Mouse (Mus musculus) spleen, postnatal 4 days (tissue): Measurements from ENCODE around the gene Rpgrip1l.

Source experiments
- DNase-seq, 2 experiments: peaks; one replicate each; pipeline ENCODE4 v3.0.0; 2022; ENCODE audit warnings: low spot score in 2 of 2

Gene Rpgrip1l

GRCm38 (mm10) chr8:91273493-91273892 lies 39.6 kb downstream of the Rpgrip1l start:
- no peak for DNase-seq

DNA sequence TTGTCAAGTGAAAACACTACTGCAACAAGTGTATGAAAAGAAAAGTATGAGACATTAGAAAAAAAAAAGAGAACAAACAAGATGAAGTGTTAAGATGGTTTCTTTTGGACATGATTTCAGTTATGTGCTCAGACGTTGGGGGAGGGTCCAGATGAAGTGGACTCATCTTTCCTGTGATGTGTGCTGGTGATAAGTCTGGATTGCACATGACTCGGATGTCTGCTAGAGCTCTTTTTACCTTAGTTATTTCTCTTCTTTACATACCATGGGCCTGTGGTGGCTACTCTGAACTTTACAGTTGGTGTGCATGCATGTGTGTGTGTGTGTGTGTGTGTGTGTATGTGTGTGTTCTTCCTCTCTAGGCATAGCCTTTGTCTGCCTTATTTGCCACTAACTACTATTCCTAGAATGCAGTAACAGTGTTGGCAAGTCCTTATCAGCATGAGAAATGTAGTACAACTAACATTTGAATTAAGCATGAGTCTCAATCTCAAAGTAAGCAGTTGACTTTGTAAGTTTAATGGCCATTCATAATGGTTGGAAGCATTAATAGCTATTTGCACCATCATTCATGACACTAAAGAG lies 43.6 kb downstream of the Rpgrip1l start:
- no peak for DNase-seq

- DNase-seq: no peak
Measured at GRCm38 (mm10) chr8:91264564-91264963, 48.5 kb downstream of the Rpgrip1l start.

- no peak for DNase-seq
Measured at GRCm38 (mm10) chr8:91263939-91264338, 49.1 kb downstream of the Rpgrip1l start.

DNA sequence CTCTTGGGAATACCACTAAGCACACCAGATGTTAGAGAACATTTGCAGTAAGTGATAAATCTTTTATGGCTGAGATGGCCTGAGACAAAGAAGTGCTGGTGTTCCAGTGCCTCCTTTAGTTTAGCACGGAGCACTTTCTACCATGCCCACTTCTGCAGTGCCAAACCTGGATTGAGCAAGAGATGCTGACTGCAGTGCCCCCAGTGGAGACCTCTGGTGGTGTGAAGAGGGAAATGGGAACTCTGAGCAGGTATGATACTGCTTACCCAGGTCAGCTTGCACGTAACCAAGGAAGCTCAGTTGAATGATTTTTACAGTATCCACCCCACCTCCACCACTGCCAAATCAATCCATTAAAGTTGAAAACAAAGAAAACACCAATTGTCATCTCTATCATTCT lies 51.5 kb downstream of the Rpgrip1l start:
- no peak for DNase-seq

DNA sequence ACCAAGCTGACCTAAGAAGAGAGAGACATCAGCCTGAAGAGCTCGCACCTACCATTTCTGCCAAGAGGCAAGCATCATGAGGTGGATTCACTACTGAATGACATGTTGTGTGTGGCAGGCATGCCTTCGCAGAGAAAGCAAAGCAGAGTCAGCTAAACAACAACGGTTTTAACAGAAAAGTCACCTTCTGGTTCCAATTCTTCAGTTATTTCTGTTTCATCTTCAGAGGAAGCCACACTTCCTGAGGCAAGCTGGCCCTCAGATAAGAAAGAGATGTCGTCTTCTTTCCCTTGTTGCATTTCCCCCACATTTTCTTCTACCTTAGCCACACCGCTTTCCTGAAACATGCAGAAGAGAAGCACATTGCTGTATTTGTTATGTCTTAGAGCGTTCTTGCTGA lies 62.1 kb downstream of the Rpgrip1l start:
- DNase-seq: no peak

DNA sequence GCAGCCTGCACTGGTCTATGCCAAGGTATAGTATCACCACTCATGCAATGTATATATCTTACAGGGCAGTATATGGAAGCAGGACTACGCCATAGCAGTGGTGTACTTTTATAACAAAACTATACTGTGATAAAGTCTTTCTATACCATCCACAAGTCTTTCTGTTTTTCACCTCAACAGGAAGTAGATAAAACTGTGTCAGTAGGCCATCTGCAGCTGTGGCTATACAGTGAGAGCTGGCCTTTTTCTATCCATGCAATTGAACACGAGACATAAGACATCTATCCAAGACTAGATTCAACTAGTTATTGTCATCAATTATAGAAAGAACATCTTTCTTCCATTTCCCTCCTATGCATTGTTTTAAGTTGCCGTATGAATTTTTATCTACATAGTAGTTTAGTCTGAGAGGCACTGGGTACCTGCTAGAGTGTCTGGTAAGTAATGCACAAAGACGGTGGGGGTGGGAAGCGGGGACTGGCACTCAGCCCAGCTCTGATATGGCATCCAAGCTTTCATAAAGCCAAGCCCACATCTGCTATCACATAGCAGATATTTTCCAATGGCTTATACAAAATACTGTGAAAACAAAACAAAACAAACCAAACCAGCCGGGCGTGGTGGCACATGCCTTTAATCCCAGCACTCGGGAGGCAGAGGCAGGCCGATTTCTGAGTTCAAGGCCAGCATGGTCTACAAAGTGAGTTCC lies 63.1 kb downstream of the Rpgrip1l start:
- DNase-seq: no peak

DNA sequence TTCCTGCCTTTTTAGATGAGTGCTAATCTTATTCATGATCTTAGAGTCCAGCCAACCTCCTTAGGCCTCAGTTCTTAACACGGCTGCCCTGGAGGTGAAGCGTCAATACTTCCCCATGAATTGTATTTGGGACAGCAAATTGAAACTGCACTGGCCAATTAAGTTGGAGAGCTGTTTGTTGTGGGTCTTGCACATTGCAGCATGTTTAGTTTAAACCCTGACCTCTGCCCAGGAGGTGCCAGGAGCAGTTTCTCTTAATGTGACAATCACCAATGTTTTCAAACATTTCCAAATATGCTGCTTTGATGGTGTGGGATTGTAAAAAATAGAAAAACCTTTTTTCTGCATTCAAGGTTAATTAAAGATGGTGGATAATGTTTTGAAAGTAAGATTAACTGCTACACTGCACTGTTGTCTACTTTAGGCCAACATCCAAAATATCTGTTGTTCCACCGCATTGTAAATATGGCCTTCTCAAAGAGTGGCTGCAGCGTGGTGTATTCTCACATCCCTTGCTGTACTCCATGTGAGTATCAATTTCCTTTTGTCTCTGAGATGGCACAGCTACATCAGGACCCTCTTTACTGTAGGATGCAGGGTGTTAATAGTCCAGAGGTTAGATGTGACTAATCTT lies 67.1 kb downstream of the Rpgrip1l start:
- no peak for DNase-seq

- DNase-seq: no peak
Measured at GRCm38 (mm10) chr8:91242721-91243120, 70.3 kb downstream of the Rpgrip1l start.

GRCm38 (mm10) chr8:91241873-91242519 lies 71.1 kb downstream of the Rpgrip1l start:
- DNase-seq: no peak

GRCm38 (mm10) chr8:91241371-91241770 lies 71.7 kb downstream of the Rpgrip1l start:
- no peak for DNase-seq

- DNase-seq: no peak
Measured at GRCm38 (mm10) chr8:91237191-91237590, 75.9 kb downstream of the Rpgrip1l start.

- no peak for DNase-seq
Measured at GRCm38 (mm10) chr8:91234097-91234496, 79.0 kb downstream of the Rpgrip1l start.

DNA sequence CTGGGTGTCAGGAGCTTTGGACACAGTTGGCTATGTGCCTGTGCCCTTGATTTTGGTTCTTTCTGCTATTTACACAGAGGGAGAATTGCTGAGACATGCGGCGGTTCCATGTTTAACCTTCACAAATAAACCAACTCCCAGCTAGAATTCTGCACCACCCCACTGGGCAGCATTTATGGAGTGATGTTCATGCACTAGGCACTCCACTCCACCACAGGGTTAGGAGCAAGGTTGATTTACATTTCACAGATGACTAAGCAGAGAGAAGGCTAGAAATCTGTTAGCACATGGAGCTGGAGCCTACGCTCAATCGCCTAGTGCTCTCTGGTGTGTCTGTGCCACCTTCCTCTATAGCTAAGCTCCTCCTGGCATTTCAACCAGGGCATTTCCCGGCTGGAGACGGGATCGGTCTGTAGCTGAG lies 85.6 kb downstream of the Rpgrip1l start:
- peak in 1 of 2 experiments; percentile 28 for DNase-seq

- DNase-seq: peak in 1 of 2 experiments; percentile 40
Measured at GRCm38 (mm10) chr8:91224227-91224626, 88.8 kb downstream of the Rpgrip1l start.

DNA sequence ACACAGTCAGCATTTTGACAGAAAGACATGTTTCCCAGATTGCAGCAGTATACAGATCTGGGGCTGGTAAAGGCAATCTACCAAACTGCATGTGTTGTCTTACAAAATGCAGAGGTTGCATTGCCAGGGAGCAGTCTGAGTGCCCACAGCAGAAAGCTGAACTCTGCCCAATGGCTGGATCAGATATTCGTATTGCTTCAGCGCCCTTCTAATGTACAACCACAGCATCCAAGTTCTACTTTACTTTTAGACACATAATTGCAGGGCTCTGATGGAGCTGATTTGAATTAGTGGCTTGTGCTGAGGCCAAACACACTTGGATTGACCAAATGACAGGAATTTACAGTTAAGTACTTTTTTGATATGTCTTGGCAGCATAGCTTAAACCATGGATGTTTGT lies 91.2 kb downstream of the Rpgrip1l start:
- DNase-seq: no peak

- DNase-seq: no peak
Measured at GRCm38 (mm10) chr8:91218271-91218670, 94.8 kb downstream of the Rpgrip1l start.

DNA sequence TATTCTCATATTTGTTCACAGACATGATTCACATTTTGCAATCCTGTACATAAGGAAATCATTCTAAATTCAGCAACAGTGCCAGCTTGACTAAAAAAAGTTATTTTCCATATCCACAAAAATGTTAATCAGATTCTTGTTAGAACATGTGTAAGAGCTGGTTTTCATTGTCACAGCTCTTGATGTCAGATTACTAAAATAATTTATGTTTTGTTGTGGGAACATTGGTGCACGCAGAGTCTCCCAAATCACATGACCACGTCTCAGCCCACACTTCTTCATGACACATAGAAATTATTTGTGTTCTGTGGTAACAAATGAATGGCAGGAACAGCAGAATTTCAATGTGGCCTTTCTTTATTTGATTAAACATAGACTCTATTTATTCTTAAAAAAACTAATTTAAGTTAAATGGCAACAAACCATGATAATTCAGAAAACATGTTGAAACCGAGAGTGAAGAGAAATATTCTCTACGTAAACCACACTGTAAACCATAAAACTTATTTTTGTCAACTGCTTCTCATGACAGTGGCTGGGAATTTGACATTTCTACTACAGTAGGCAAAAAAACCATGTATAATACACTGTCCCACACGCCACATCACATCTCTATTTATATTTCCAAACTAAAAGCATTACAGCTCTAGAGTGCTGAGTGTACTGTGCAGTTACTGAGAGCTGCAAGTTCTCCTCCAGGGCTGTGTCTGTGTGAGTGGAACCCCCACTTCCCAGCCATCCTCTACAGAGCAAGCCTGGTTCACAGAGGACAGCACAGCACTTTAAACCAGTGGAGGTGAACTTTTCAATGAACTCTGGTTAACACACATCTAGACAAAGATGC lies 95.8 kb downstream of the Rpgrip1l start:
- no peak for DNase-seq

DNA sequence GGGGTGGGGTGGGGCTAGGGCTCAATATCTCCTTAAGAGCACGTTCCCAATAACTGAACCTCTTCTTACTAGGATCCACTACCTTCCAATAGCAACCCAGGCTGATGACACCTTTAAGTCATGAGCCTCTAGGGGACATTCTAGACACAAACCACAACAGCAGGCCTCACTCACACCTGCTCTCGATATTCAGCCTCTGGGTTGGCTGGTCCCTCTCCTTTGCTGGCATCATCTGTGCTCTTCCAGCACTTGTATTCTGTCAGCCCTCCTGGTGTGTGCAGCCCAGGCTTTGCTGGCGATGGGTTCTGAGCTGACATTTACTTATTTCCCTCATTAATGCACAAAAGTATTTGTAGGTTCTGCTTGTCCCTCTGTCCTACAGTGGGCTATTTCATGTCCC lies 98.8 kb downstream of the Rpgrip1l start:
- DNase-seq: no peak

- DNase-seq: no peak
Measured at GRCm38 (mm10) chr8:91212948-91213347, 100.1 kb downstream of the Rpgrip1l start.

- no peak for DNase-seq
Measured at GRCm38 (mm10) chr8:91209658-91210057, 103.4 kb downstream of the Rpgrip1l start.

- DNase-seq: no peak
Measured at GRCm38 (mm10) chr8:91207676-91208075, 105.4 kb downstream of the Rpgrip1l start.
